Mouse (Mus musculus) olfactory bulb, adult 2 months (tissue): ENCODE measurements around the gene Cma1.

Experiments used
- CTCF ChIP-seq: fragments of 200-500 bp; IDR thresholded peaks from 2 replicates; pipeline ENCODE4 v1.5.1; 2012; ENCODE audit warnings: low read depth, mild to moderate bottlenecking, low read length, moderate library complexity; ENCODE audit not compliant: insufficient read depth
- POLR2A ChIP-seq: fragments of 200-500 bp; IDR thresholded peaks from 2 replicates; pipeline ENCODE4 v1.6.1; 2012; ENCODE audit warnings: mild to moderate bottlenecking, low read depth, low read length, moderate library complexity; ENCODE audit not compliant: insufficient read depth

- TF ChIP-seq POLR2A (no peak), CTCF (no peak)
These were observed 26.0 kb downstream of the Cma1 start for GRCm38 (mm10) chr14:55918240-55919082.
